Mouse (Mus musculus) bone marrow, adult 2 months (tissue): ENCODE data around the gene Fosb. TPM values are rescaled to one million over a fixed set of nuclear protein-coding genes. Genes with fewer than 3 reads are reported as not detected.

Experiments
- H3K27ac ChIP-seq: fragments of 200-500 bp; 2 replicates; pipeline ENCODE4 v1.5.1; 2012; ENCODE audit warnings: low read depth, mild to moderate bottlenecking, control low read depth, inconsistent platforms, low read length; ENCODE audit not compliant: control insufficient read depth, poor library complexity, insufficient read depth
- H3K4me1 ChIP-seq: fragments of 200-500 bp; 2 replicates; pipeline ENCODE4 v1.6.1; 2011; ENCODE audit warnings: low read length; ENCODE audit not compliant: control insufficient read depth, insufficient read depth
- H3K4me3 ChIP-seq: fragments of 200-500 bp; replicated peaks from 2 replicates; pipeline ENCODE3; 2011; ENCODE audit warnings: mild to moderate bottlenecking, low read depth, low read length, control low read depth; ENCODE audit not compliant: control insufficient read depth
- CTCF ChIP-seq: fragments of 200-500 bp; IDR thresholded peaks from 2 replicates; pipeline ENCODE4 v1.5.1; 2011; ENCODE audit warnings: low read length, control low read depth; ENCODE audit not compliant: control insufficient read depth, insufficient read depth
- POLR2A ChIP-seq: fragments of 200-500 bp; IDR thresholded peaks from 2 replicates; pipeline ENCODE4 v1.6.1; 2011; ENCODE audit warnings: low read depth, mild to moderate bottlenecking, control low read depth, low read length, borderline replicate concordance; ENCODE audit not compliant: control insufficient read depth
- WGBS: fragments of 180-500 bp; shearing (Covaris S2); methylation state at CpG from one replicate; pipeline ENCODE4 v1.1.7; 2018; 5-methylcytosine and 5-hydroxymethylcytosine counted together
- polyA plus RNA-seq: library from polyadenylated mRNA; stranded (reverse); fragments of >200 nt; gene quantifications from 2 replicates; pipeline ENCODE4 v1.2.4, GENCODE M21; 2011; ENCODE audit warnings: low replicate concordance; ENCODE audit not compliant: missing spikeins, insufficient read depth, insufficient read length

Fosb gene
- polyA plus RNA-seq, 1 experiment, result 1.1 TPM

DNA sequence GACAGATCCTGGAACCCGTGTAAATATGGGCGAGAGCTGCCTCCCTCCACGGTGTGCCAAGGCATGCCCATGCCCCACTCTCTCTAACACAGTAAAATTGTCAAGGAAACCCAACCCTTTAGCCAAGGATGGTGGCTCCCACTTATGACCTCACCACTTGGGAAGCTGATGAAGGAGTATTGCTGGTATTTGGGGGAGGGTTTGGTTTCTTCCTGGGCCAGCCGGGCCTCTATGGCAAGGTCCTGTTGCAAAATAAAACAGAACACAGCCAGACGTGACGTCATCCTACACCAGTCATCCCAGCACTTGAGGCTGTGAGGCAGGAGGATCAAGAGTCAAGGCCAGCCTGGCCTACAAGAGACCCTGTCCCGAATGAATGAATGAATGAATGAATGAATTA is 28.7 kb upstream of the Fosb start:
- WGBS, result 64% methylated on average over 7 of the region's 7 CpGs
- Histone ChIP-seq H3K27ac (no peak overlapping the region), H3K4me1 (peaks cover 5% of the 10 kb centered on the region), H3K4me3 (no peak overlapping the region)
- TF ChIP-seq CTCF (no peak), POLR2A (no peak)

- 37% methylated on average over 2 of the region's 2 CpGs for WGBS
These were observed 28.2 kb upstream of the Fosb start for GRCm38 (mm10) chr7:19338060-19338459.

DNA sequence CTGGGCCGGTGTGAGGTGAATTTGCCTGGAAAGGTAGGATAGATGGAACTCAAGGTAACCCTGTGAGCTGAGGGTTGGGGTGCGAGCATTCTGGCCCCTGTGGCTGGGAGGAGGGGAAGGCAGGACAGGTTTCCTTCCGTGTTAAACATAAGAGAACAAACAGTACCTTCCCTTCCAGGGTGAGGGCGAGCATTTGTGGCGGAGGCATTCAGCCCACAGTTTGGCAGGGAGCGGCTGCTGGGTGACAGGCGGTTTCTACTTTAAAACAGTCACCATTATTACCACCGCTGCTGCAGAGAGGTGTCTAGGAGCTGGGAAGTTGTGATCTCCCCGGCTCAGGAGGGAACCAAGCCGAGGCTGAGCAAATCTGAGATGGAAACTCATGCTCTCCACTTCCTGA is 27.3 kb upstream of the Fosb start:
- Histone ChIP-seq H3K4me3 (no peak overlapping the region), H3K27ac (no peak overlapping the region), H3K4me1 (peaks cover 6% of the 10 kb centered on the region)
- no peak for TF ChIP-seq CTCF
- no peak for TF ChIP-seq POLR2A
- WGBS, result 30% methylated on average over 10 of the region's 10 CpGs

More at GRCm38 (mm10) chr7:19338060-19338459, 28.2 kb upstream of the Fosb start:
- TF ChIP-seq POLR2A (no peak), CTCF (no peak)
- no peak overlapping the region for H3K4me3 ChIP-seq
- peaks cover 6% of the 10 kb centered on the region for H3K4me1 ChIP-seq
- no peak overlapping the region for H3K27ac ChIP-seq

GRCm38 (mm10) chr7:19335583-19335982 is 25.7 kb upstream of the Fosb start:
- Histone ChIP-seq H3K27ac (no peak overlapping the region), H3K4me1 (peaks cover 7% of the 10 kb centered on the region), H3K4me3 (no peak overlapping the region)
- TF ChIP-seq POLR2A (no peak), CTCF (no peak)
- WGBS, result 36% methylated on average over 3 of the region's 3 CpGs

GRCm38 (mm10) chr7:19332709-19333352 is 23.0 kb upstream of the Fosb start:
- Histone ChIP-seq H3K4me1 (peaks cover 6% of the 10 kb centered on the region), H3K27ac (peak overlapping the region; percentile 93), H3K4me3 (peak overlapping the region; percentile 73)
- under 1% methylated on average over 52 of the region's 52 CpGs for WGBS
- TF ChIP-seq CTCF (no peak), POLR2A (peak; percentile 42; the same call in 1 of the 2 replicates)

DNA sequence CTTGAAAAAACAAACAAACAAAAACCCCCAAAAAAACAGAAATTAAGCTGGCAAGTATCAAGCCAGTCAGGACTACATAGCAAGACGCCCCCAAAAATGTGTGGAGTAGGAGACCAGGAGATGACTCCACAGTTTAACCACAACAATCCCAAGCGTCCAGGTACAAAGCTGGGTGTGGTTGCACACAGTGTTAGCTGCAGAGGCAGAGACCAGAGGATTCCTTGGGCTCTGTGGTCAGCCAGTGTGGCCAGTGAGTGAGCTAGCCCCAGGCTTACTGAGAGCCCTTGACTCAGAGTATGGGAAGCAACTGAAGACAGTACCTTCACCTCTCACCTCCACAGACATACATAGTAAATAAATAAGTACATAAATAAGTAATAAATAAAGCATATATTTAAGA is 22.1 kb upstream of the Fosb start:
- TF ChIP-seq POLR2A (no peak), CTCF (no peak)
- 59% methylated on average over 2 of the region's 2 CpGs for WGBS
- H3K4me3 ChIP-seq, result no peak overlapping the region
- H3K4me1 ChIP-seq, result peaks cover 6% of the 10 kb centered on the region
- no peak overlapping the region for H3K27ac ChIP-seq

GRCm38 (mm10) chr7:19328425-19328824 is 18.6 kb upstream of the Fosb start:
- no peak overlapping the region for H3K27ac ChIP-seq
- peaks cover 3% of the 10 kb centered on the region for H3K4me1 ChIP-seq
- no peak for TF ChIP-seq CTCF
- no peak for TF ChIP-seq POLR2A
- no peak overlapping the region for H3K4me3 ChIP-seq

DNA sequence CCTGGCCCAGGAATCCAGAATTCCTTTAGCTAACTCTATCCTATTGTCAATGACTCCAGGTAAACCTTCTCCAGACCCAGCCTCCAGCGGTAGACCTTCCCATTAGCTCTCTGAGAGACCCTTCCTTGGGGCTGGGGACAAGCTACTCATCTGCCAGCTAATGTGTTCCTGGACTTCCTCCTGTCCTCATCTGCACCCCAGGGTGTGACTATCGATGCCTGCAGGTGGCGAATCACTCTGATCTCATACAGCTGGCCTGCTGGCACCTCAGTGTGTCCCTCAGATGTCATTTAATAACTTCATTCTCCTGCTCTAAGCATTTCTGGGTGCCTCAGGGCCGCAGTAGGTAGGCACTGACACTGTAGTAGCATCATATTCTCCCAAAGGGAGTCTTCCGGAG is 17.9 kb upstream of the Fosb start:
- TF ChIP-seq POLR2A (no peak), CTCF (no peak)
- Histone ChIP-seq H3K27ac (no peak overlapping the region), H3K4me1 (peaks cover 1% of the 10 kb centered on the region), H3K4me3 (no peak overlapping the region)
- WGBS, result 74% methylated on average over 5 of the region's 5 CpGs

DNA sequence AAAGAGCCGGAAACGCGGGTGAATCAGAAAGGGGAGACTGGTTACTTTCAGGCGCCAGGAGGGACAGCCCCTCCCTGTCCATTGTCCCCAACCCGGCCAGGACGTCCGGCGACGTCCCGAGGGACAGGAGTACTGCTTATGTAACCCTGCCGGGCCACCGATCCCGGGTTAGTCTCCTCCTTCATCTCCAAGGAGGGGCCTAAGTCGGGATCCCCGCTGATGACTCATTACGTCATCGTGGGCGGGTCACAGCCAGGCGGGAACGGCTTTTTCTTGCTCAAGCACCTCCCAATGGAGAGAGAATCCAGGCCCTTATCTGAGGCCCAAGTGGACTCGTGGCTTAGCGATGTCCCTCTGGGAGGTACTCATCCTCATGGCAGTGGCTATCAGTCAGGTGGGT is 17.3 kb upstream of the Fosb start:
- TF ChIP-seq POLR2A (no peak), CTCF (no peak)
- H3K4me3 ChIP-seq, result no peak overlapping the region
- H3K27ac ChIP-seq, result no peak overlapping the region
- H3K4me1 ChIP-seq, result peaks cover 1% of the 10 kb centered on the region
- WGBS, result 4% methylated on average over 22 of the region's 22 CpGs
